Mouse (Mus musculus) heart, embryonic 12.5 days (tissue): ENCODE results near the gene 1700017B05Rik. TPM values are rescaled to one million over a fixed set of nuclear protein-coding genes. Genes with fewer than 3 reads are reported as not detected.

Experiments used
- ATAC-seq: fragments of 200-750 bp; cut with Nextera tagmentation; 2 replicates; pipeline ENCODE4 v1.8.0; 2017; ENCODE audit warnings: moderate TSS enrichment, moderate library complexity; ENCODE audit not compliant: insufficient number of reproducible peaks, low FRiP score
- H3K27ac ChIP-seq: fragments of 300-500 bp; sonication (generic); 2 replicates; pipeline ENCODE4 v1.5.1; 2016; ENCODE audit warnings: mild to moderate bottlenecking, moderate library complexity; ENCODE audit not compliant: poor library complexity, severe bottlenecking
- H3K27me3 ChIP-seq: fragments of 300-500 bp; sonication (generic); replicated peaks from 2 replicates; pipeline ENCODE4 v1.6.1; 2016; ENCODE audit warnings: mild to moderate bottlenecking, moderate library complexity
- H3K36me3 ChIP-seq: fragments of 300-500 bp; sonication (generic); 2 replicates; pipeline ENCODE4 v1.6.1; 2016; ENCODE audit warnings: mild to moderate bottlenecking, moderate library complexity
- H3K4me1 ChIP-seq: fragments of 300-500 bp; sonication (generic); replicated peaks from 2 replicates; pipeline ENCODE4 v1.6.1; 2016; ENCODE audit warnings: mild to moderate bottlenecking
- H3K4me2 ChIP-seq: fragments of 300-500 bp; sonication (generic); 2 replicates; pipeline ENCODE4 v1.6.1; 2016; ENCODE audit warnings: mild to moderate bottlenecking, moderate library complexity
- H3K4me3 ChIP-seq: fragments of 300-500 bp; sonication (generic); 2 replicates; pipeline ENCODE4 v1.5.1; 2016; ENCODE audit warnings: mild to moderate bottlenecking
- H3K9ac ChIP-seq: fragments of 300-500 bp; sonication (generic); 2 replicates; pipeline ENCODE4 v1.6.1; 2016; ENCODE audit warnings: mild to moderate bottlenecking, moderate library complexity
- H3K9me3 ChIP-seq: fragments of 300-500 bp; sonication (generic); replicated peaks from 2 replicates; pipeline ENCODE4 v1.6.1; 2016; ENCODE audit warnings: mild to moderate bottlenecking, moderate library complexity
- WGBS: fragments of 180-500 bp; shearing (Covaris S2); methylation state at CpG from one replicate; pipeline ENCODE4 v1.1.7; 2016; 5-methylcytosine and 5-hydroxymethylcytosine counted together
- polyA plus RNA-seq: library from polyadenylated mRNA; unstranded; fragments of >200 nt; fragmentation: Nextera tagmentation; extraction: Ambion mirVana; gene quantifications from 2 replicates; pipeline ENCODE4 v1.2.1, GENCODE M21; 2016

1700017B05Rik gene
- polyA plus RNA-seq, 1 experiment from 2014 or later, result 17.4 TPM

GRCm38 (mm10) chr9:57244106-57244685 lies 18.2 kb downstream of the 1700017B05Rik start:
- Histone ChIP-seq H3K9me3 (no peaks in the 10 kb centered on the region), H3K4me1 (peaks cover 21% of the 10 kb centered on the region), H3K27me3 (peaks cover 7% of the 10 kb centered on the region; the same call in 1 of the 2 replicates), H3K27ac (no peak overlapping the region), H3K9ac (no peak overlapping the region), H3K36me3 (no peaks in the 10 kb centered on the region), H3K4me2 (no peak overlapping the region), H3K4me3 (no peak overlapping the region)
- ATAC-seq, result no peak
- 25% methylated on average over 7 of the region's 7 CpGs for WGBS

GRCm38 (mm10) chr9:57242916-57243315 lies 19.5 kb downstream of the 1700017B05Rik start:
- H3K4me2 ChIP-seq, result no peak overlapping the region
- H3K27me3 ChIP-seq, result peaks cover 7% of the 10 kb centered on the region; the same call in 1 of the 2 replicates
- H3K36me3 ChIP-seq, result no peaks in the 10 kb centered on the region
- no peak for ATAC-seq
- H3K4me3 ChIP-seq, result no peak overlapping the region
- peaks cover 13% of the 10 kb centered on the region for H3K4me1 ChIP-seq
- no peak overlapping the region for H3K27ac ChIP-seq
- 34% methylated on average over 5 of the region's 5 CpGs for WGBS
- no peak overlapping the region for H3K9ac ChIP-seq
- no peaks in the 10 kb centered on the region for H3K9me3 ChIP-seq

- peaks cover 7% of the 10 kb centered on the region; the same call in 1 of the 2 replicates for H3K27me3 ChIP-seq
- ATAC-seq, result no peak
- H3K36me3 ChIP-seq, result no peaks in the 10 kb centered on the region
- no peak overlapping the region for H3K4me2 ChIP-seq
- no peak overlapping the region for H3K9ac ChIP-seq
- no peak overlapping the region for H3K27ac ChIP-seq
- WGBS, result 72% methylated on average over 5 of the region's 5 CpGs
- no peak overlapping the region for H3K4me3 ChIP-seq
- H3K9me3 ChIP-seq, result no peaks in the 10 kb centered on the region
- H3K4me1 ChIP-seq, result 0 out of 2 replicates have a peak, but pooled peaks cover 2% of the 10 kb centered on the region
These were observed 21.3 kb downstream of the 1700017B05Rik start for GRCm38 (mm10) chr9:57241111-57241510.

GRCm38 (mm10) chr9:57238220-57238619 lies 24.2 kb downstream of the 1700017B05Rik start:
- Histone ChIP-seq H3K36me3 (no peaks in the 10 kb centered on the region), H3K4me3 (no peak overlapping the region), H3K9me3 (no peaks in the 10 kb centered on the region), H3K9ac (no peak overlapping the region), H3K4me1 (no peaks in the 10 kb centered on the region), H3K27me3 (peaks cover 4% of the 10 kb centered on the region; the same call in 1 of the 2 replicates), H3K4me2 (no peak overlapping the region), H3K27ac (no peak overlapping the region)
- 77% methylated on average over 2 of the region's 2 CpGs for WGBS
- no peak for ATAC-seq

- Histone ChIP-seq H3K4me2 (no peak overlapping the region), H3K4me1 (no peaks in the 10 kb centered on the region), H3K27me3 (peaks cover 4% of the 10 kb centered on the region; the same call in 1 of the 2 replicates), H3K4me3 (no peak overlapping the region), H3K27ac (no peak overlapping the region), H3K36me3 (no peaks in the 10 kb centered on the region), H3K9me3 (no peaks in the 10 kb centered on the region), H3K9ac (no peak overlapping the region)
- ATAC-seq, result no peak
- WGBS, result 73% methylated on average over 5 of the region's 5 CpGs
These were observed 24.7 kb downstream of the 1700017B05Rik start for GRCm38 (mm10) chr9:57237705-57238104.

GRCm38 (mm10) chr9:57236256-57236655 lies 26.2 kb downstream of the 1700017B05Rik start, which contains the start of gene Trcg1:
Gene Trcg1, plus strand, starts transcription at chr9:57236556.
- Histone ChIP-seq H3K4me2 (no peak within 1 kb of the TSS), H3K4me1 (no peaks in the 10 kb centered on the region), H3K36me3 (no peaks in the 10 kb centered on the region), H3K9me3 (no peaks in the 10 kb centered on the region), H3K27ac (no peak within 1 kb of the TSS), H3K27me3 (0 out of 2 replicates have a peak, but pooled peaks cover 4% of the 10 kb centered on the region), H3K4me3 (no peak within 1 kb of the TSS), H3K9ac (no peak within 1 kb of the TSS)
- WGBS, result 75% methylated on average over 2 of the region's 2 CpGs
- ATAC-seq, result no peak

- H3K9me3 ChIP-seq, result no peaks in the 10 kb centered on the region
- H3K4me1 ChIP-seq, result 0 out of 2 replicates have a peak, but pooled peaks cover 3% of the 10 kb centered on the region
- no peak overlapping the region for H3K27ac ChIP-seq
- no peak overlapping the region for H3K9ac ChIP-seq
- no peaks in the 10 kb centered on the region for H3K27me3 ChIP-seq
- 83% methylated on average over 3 of the region's 3 CpGs for WGBS
- no peaks in the 10 kb centered on the region for H3K36me3 ChIP-seq
- H3K4me2 ChIP-seq, result no peak overlapping the region
- no peak overlapping the region for H3K4me3 ChIP-seq
- ATAC-seq, result no peak
These were observed 28.6 kb downstream of the 1700017B05Rik start for GRCm38 (mm10) chr9:57233767-57234166.

GRCm38 (mm10) chr9:57233142-57233541 lies 29.3 kb downstream of the 1700017B05Rik start:
- peaks cover 3% of the 10 kb centered on the region; the same call in 1 of the 2 replicates for H3K27me3 ChIP-seq
- WGBS, result 37% methylated on average over 6 of the region's 6 CpGs
- 0 out of 2 replicates have a peak, but pooled peaks cover 3% of the 10 kb centered on the region for H3K4me1 ChIP-seq
- ATAC-seq, result no peak
- H3K9ac ChIP-seq, result no peak overlapping the region
- no peaks in the 10 kb centered on the region for H3K36me3 ChIP-seq
- no peak overlapping the region for H3K4me3 ChIP-seq
- H3K27ac ChIP-seq, result no peak overlapping the region
- no peaks in the 10 kb centered on the region for H3K9me3 ChIP-seq
- H3K4me2 ChIP-seq, result no peak overlapping the region

- Histone ChIP-seq H3K27ac (no peak overlapping the region), H3K9me3 (no peaks in the 10 kb centered on the region), H3K9ac (no peak overlapping the region), H3K36me3 (no peaks in the 10 kb centered on the region), H3K4me2 (no peak overlapping the region), H3K27me3 (peaks cover 9% of the 10 kb centered on the region; the same call in 1 of the 2 replicates), H3K4me3 (no peak overlapping the region), H3K4me1 (0 out of 2 replicates have a peak, but pooled peaks cover 3% of the 10 kb centered on the region)
- 77% methylated on average over 5 of the region's 5 CpGs for WGBS
- ATAC-seq, result no peak
These were observed 30.0 kb downstream of the 1700017B05Rik start for GRCm38 (mm10) chr9:57232341-57232940.

- Histone ChIP-seq H3K4me3 (no peak overlapping the region), H3K27me3 (peaks cover 9% of the 10 kb centered on the region; the same call in 1 of the 2 replicates), H3K4me2 (no peak overlapping the region), H3K36me3 (no peaks in the 10 kb centered on the region), H3K9ac (no peak overlapping the region), H3K4me1 (0 out of 2 replicates have a peak, but pooled peaks cover 3% of the 10 kb centered on the region), H3K9me3 (no peaks in the 10 kb centered on the region), H3K27ac (no peak overlapping the region)
- ATAC-seq, result no peak
- WGBS, result 72% methylated on average over 8 of the region's 8 CpGs
These were observed 30.7 kb downstream of the 1700017B05Rik start for GRCm38 (mm10) chr9:57231536-57232255.
